Mouse (Mus musculus) cerebellum, adult 2 months (tissue): ENCODE data around the gene Nbeal2.

Experiments
- CTCF ChIP-seq: fragments of 200-500 bp; IDR thresholded peaks from 2 replicates; pipeline ENCODE4 v1.5.1; 2011; ENCODE audit warnings: low read depth, mild to moderate bottlenecking, control low read depth, low read length, moderate library complexity, borderline replicate concordance; ENCODE audit not compliant: insufficient read depth
- POLR2A ChIP-seq: fragments of 200-500 bp; IDR thresholded peaks from 2 replicates; pipeline ENCODE4 v1.6.1; 2011; ENCODE audit warnings: low read length, control low read depth, borderline replicate concordance; ENCODE audit not compliant: insufficient read depth

DNA sequence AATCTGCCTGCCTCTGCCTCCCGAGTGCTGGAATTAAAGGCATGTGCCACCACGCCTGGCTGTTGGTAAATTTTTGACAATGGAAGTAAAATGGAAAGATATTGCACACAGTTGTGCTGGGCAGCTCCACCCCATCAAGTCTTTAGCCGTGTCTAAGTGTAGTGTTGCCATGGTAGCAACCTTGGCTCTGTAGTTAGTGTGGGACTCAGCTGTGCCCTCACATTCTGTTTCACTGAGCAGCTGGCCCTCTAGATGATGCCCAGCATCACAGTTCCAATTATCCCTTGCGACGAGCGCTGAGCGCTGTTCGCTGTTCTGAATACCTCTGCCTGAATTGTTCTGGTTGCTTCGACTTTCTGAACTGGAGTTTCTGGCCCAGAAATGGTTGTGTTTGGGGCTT lies 27.9 kb upstream of the Nbeal2 start:
- TF ChIP-seq CTCF = no peak
- TF ChIP-seq POLR2A = no peak
